Mouse (Mus musculus): Measurements from ENCODE around the gene Gm5129.

Gene Gm5129

GRCm38 (mm10) chr5:29725369-29725768 lies 10.4 kb downstream of the Gm5129 start:
- DNase-seq (ENCODE audit: low spot score): no peak

GRCm38 (mm10) chr5:29721159-29721558 lies 14.6 kb downstream of the Gm5129 start:
- no peak for DNase-seq (ENCODE audit: low spot score)

- no peak for DNase-seq (ENCODE audit: low spot score)
Observed at GRCm38 (mm10) chr5:29712906-29713305, 22.8 kb downstream of the Gm5129 start.

GRCm38 (mm10) chr5:29711631-29712030 lies 24.1 kb downstream of the Gm5129 start:
- no peak for DNase-seq (ENCODE audit: low spot score)

- DNase-seq (ENCODE audit: low spot score): no peak
Observed at GRCm38 (mm10) chr5:29708258-29708657, 27.5 kb downstream of the Gm5129 start.

- no peak for DNase-seq (ENCODE audit: low spot score)
Observed at GRCm38 (mm10) chr5:29707241-29707640, 28.5 kb downstream of the Gm5129 start.

GRCm38 (mm10) chr5:29699520-29700202 lies 36.1 kb downstream of the Gm5129 start:
- no peak for DNase-seq (ENCODE audit: low spot score)

- DNase-seq (ENCODE audit: low spot score): no peak
Observed at GRCm38 (mm10) chr5:29698493-29698892, 37.2 kb downstream of the Gm5129 start.

- no peak for DNase-seq (ENCODE audit: low spot score)
Observed at GRCm38 (mm10) chr5:29688352-29688751, 47.4 kb downstream of the Gm5129 start.

GRCm38 (mm10) chr5:29687671-29688070 lies 48.1 kb downstream of the Gm5129 start:
- DNase-seq (ENCODE audit: low spot score): peak; percentile 80
